Mouse (Mus musculus): ENCODE measurements at regions not wholly inside any gene's neighbourhood (a gene's known extent, or its start where the extent isn't known, plus 50 kb on each side); places are given as distances from the start of the nearest gene placed in this dataset.

DNA sequence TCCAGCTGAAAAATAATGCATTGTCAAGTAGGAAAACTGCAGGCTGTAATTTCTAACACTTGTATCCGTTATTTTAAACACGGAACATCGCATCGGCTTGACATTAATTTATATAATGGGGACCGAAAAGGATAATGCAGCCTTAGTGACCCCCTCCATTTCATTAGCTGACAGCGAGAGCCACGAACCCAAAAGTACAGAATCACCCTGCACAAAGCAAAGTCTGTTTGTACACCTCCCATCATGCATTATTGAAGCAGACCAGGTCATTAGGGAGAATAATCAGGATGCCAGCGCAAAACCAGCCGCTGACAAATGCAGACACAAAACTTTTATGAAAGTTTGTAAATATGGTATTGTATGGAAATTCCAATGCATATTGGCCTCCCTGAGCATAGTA lies 406.8 kb downstream of the Tshz3 start:
- no peaks in the 10 kb centered on the region for H3K36me3 ChIP-seq (ENCODE audit: control insufficient read depth, insufficient read depth, low read length, poor library complexity, severe bottlenecking)
- no peaks in the 10 kb centered on the region for H3K4me1 ChIP-seq (ENCODE audit: control insufficient read depth in 2 of 2, insufficient read depth in 2 of 2, low read length in 2 of 2, poor library complexity in 1 of 2)
- H3K27ac ChIP-seq (ENCODE audit: insufficient read depth, low read depth, low read length, poor library complexity, severe bottlenecking): no peak overlapping the region
- no peak overlapping the region for H3K9ac ChIP-seq (ENCODE audit: insufficient read depth, low read depth, low read length, poor library complexity, severe bottlenecking)
- H3K9me3 ChIP-seq (ENCODE audit: control insufficient read depth, insufficient read depth, low read depth, low read length): no peaks in the 10 kb centered on the region
- H3K4me3 ChIP-seq (ENCODE audit: insufficient read depth in 1 of 2, low read depth in 1 of 2, low read length in 2 of 2, poor library complexity in 1 of 2, severe bottlenecking in 1 of 2): no peak overlapping the region
- in situ Hi-C loops (cut with MboI; ENCODE audit: low sequenced_read_pairs in 2 of 2, unreplicated experiment in 2 of 2): no loop called here
- no peak for TF ChIP-seq CHD2 (IDR thresholded peaks at IDR 0.05; ENCODE audit: low read depth, low read length)
- no peak for TF ChIP-seq ZNF384 (IDR thresholded peaks at IDR 0.05; ENCODE audit: low read depth, low read length)
- TF ChIP-seq ZC3H11A (IDR thresholded peaks at IDR 0.05; ENCODE audit: borderline replicate concordance, low read depth, low read length): no peak
- TF ChIP-seq HCFC1 (IDR thresholded peaks at IDR 0.05; ENCODE audit: borderline replicate concordance, insufficient read depth, low read length): no peak
- TF ChIP-seq MAFK (IDR thresholded peaks at IDR 0.05; ENCODE audit: insufficient read depth, low read depth, low read length): no peak
- no peak for DNase-seq (ENCODE audit: low read depth, low spot score)

DNA sequence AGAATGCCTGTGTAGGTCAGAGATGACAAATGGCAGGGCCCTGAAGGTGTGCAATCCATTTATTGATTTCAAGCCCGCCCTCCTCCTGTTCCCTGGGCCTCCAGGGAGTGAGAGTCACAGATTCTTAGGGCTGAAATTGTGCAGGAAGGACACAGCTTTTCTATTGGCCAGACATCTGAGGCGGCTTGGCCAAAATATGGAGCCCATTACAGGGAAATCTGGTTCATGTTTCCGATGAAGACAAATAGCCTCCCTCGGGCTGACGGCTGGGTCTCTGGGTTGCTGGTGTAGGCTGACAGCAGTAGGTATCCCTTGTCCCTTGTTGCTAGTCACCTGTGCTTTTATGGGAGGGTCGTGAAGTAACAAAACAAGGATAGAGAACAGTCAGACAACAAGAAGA lies 413.2 kb downstream of the Tshz3 start:
- Histone ChIP-seq H3K4me1 (ENCODE audit: control insufficient read depth in 2 of 2, insufficient read depth in 2 of 2, low read length in 2 of 2, poor library complexity in 1 of 2) (no peaks in the 10 kb centered on the region), H3K4me3 (ENCODE audit: insufficient read depth in 1 of 2, low read depth in 1 of 2, low read length in 2 of 2, poor library complexity in 1 of 2, severe bottlenecking in 1 of 2) (no peak overlapping the region), H3K9me3 (ENCODE audit: control insufficient read depth, insufficient read depth, low read depth, low read length) (no peaks in the 10 kb centered on the region), H3K27ac (ENCODE audit: insufficient read depth, low read depth, low read length, poor library complexity, severe bottlenecking) (no peak overlapping the region), H3K9ac (ENCODE audit: insufficient read depth, low read depth, low read length, poor library complexity, severe bottlenecking) (no peak overlapping the region), H3K36me3 (ENCODE audit: control insufficient read depth, insufficient read depth, low read length, poor library complexity, severe bottlenecking) (no peaks in the 10 kb centered on the region)
- in situ Hi-C loops (cut with MboI; ENCODE audit: low sequenced_read_pairs in 2 of 2, unreplicated experiment in 2 of 2): no loop called here
- no peak for TF ChIP-seq ZNF384 (IDR thresholded peaks at IDR 0.05; ENCODE audit: low read depth, low read length)
- TF ChIP-seq CHD2 (IDR thresholded peaks at IDR 0.05; ENCODE audit: low read depth, low read length): no peak
- no peak for TF ChIP-seq ZC3H11A (IDR thresholded peaks at IDR 0.05; ENCODE audit: borderline replicate concordance, low read depth, low read length)
- TF ChIP-seq HCFC1 (IDR thresholded peaks at IDR 0.05; ENCODE audit: borderline replicate concordance, insufficient read depth, low read length): no peak
- TF ChIP-seq MAFK (IDR thresholded peaks at IDR 0.05; ENCODE audit: insufficient read depth, low read depth, low read length): no peak
- no peak for DNase-seq (ENCODE audit: low read depth, low spot score)

DNA sequence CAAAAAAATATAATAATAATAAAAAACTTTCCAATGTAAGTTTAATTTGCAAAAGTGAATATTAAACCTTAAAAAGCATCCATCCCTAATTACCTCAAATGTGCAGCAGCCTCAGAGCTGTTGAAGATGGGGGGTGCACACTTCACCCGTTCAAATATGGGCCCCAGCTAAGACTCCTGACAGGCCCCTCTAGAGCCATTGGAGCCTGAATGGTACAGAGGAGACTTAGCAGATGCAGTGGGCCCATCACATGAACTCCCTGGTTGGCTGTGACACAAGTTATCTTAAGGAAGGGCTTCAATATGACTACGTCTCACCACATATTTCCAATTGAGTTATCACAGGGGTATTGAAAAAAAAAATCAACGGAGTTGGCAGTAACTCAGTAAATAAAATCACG lies 422.9 kb downstream of the Tshz3 start:
- TF ChIP-seq HCFC1 (IDR thresholded peaks at IDR 0.05; ENCODE audit: borderline replicate concordance, insufficient read depth, low read length) (no peak), ZC3H11A (IDR thresholded peaks at IDR 0.05; ENCODE audit: borderline replicate concordance, low read depth, low read length) (no peak)
- no peak for DNase-seq (ENCODE audit: low read depth, low spot score)
- H3K9me3 ChIP-seq (ENCODE audit: control insufficient read depth, insufficient read depth, low read depth, low read length): no peaks in the 10 kb centered on the region
- H3K36me3 ChIP-seq (ENCODE audit: control insufficient read depth, insufficient read depth, low read length, poor library complexity, severe bottlenecking): no peaks in the 10 kb centered on the region
- no peaks in the 10 kb centered on the region for H3K4me1 ChIP-seq (ENCODE audit: control insufficient read depth in 2 of 2, insufficient read depth in 2 of 2, low read length in 2 of 2, poor library complexity in 1 of 2)
- no peak overlapping the region for H3K4me3 ChIP-seq (ENCODE audit: insufficient read depth in 1 of 2, low read depth in 1 of 2, low read length in 2 of 2, poor library complexity in 1 of 2, severe bottlenecking in 1 of 2)
- H3K9ac ChIP-seq (ENCODE audit: insufficient read depth, low read depth, low read length, poor library complexity, severe bottlenecking): no peak overlapping the region
- in situ Hi-C loops (cut with MboI; ENCODE audit: low sequenced_read_pairs in 2 of 2, unreplicated experiment in 2 of 2): no loop called here
- no peak overlapping the region for H3K27ac ChIP-seq (ENCODE audit: insufficient read depth, low read depth, low read length, poor library complexity, severe bottlenecking)

DNA sequence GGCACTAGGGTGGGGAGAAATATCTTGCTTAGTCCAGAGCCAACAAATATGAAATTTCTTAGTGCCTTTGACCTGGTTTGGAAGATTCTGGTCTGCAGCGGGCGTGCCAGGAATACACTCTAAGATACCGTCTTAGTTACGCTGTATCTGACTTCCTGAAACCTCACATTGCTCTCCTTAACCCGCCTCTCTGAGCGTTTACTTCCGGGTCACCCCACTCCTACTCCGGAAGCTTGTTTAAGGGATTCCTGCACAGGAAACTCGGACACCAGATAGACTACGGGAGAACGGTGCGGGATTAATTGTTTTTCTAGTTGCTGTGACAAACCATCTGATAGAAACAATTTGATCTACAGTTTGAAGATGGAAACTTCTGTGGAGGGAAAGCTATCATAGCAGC lies 442.3 kb downstream of the Tshz3 start:
- in situ Hi-C loops (cut with MboI; ENCODE audit: low sequenced_read_pairs in 2 of 2, unreplicated experiment in 2 of 2): no loop called here
- H3K9ac ChIP-seq (ENCODE audit: insufficient read depth, low read depth, low read length, poor library complexity, severe bottlenecking): no peak overlapping the region
- DNase-seq (ENCODE audit: low read depth, low spot score): no peak
- no peak for TF ChIP-seq ZNF384 (IDR thresholded peaks at IDR 0.05; ENCODE audit: low read depth, low read length)
- TF ChIP-seq CHD2 (IDR thresholded peaks at IDR 0.05; ENCODE audit: low read depth, low read length): no peak
- TF ChIP-seq MAFK (IDR thresholded peaks at IDR 0.05; ENCODE audit: insufficient read depth, low read depth, low read length): no peak
- TF ChIP-seq HCFC1 (IDR thresholded peaks at IDR 0.05; ENCODE audit: borderline replicate concordance, insufficient read depth, low read length): no peak
- TF ChIP-seq ZC3H11A (IDR thresholded peaks at IDR 0.05; ENCODE audit: borderline replicate concordance, low read depth, low read length): no peak
- H3K4me1 ChIP-seq (ENCODE audit: control insufficient read depth in 2 of 2, insufficient read depth in 2 of 2, low read length in 2 of 2, poor library complexity in 1 of 2): no peaks in the 10 kb centered on the region
- no peak overlapping the region for H3K4me3 ChIP-seq (ENCODE audit: insufficient read depth in 1 of 2, low read depth in 1 of 2, low read length in 2 of 2, poor library complexity in 1 of 2, severe bottlenecking in 1 of 2)
- H3K27ac ChIP-seq (ENCODE audit: insufficient read depth, low read depth, low read length, poor library complexity, severe bottlenecking): no peak overlapping the region
- no peaks in the 10 kb centered on the region for H3K9me3 ChIP-seq (ENCODE audit: control insufficient read depth, insufficient read depth, low read depth, low read length)
- H3K36me3 ChIP-seq (ENCODE audit: control insufficient read depth, insufficient read depth, low read length, poor library complexity, severe bottlenecking): no peaks in the 10 kb centered on the region

DNA sequence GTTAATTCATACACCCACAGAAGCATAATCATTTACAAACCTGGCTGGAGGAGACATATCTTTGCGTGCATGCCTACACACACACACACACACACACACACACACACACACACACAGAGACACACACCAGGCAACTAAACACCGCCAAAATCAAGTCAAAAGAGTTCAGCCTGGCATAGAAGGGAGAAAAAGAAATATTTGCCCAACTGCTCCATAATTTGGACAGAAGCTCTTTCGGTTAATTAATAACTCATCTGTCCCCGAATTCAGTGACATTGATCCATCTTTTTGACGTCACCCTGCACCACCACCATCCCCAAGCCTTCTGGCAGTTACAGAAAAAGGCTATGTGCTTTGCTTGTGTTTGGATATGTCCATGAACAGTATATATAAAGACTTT lies 444.9 kb downstream of the Tshz3 start:
- H3K27ac ChIP-seq (ENCODE audit: insufficient read depth, low read depth, low read length, poor library complexity, severe bottlenecking): no peak overlapping the region
- TF ChIP-seq HCFC1 (IDR thresholded peaks at IDR 0.05; ENCODE audit: borderline replicate concordance, insufficient read depth, low read length) (no peak), MAFK (IDR thresholded peaks at IDR 0.05; ENCODE audit: insufficient read depth, low read depth, low read length) (no peak), ZNF384 (IDR thresholded peaks at IDR 0.05; ENCODE audit: low read depth, low read length) (no peak), CHD2 (IDR thresholded peaks at IDR 0.05; ENCODE audit: low read depth, low read length) (no peak), ZC3H11A (IDR thresholded peaks at IDR 0.05; ENCODE audit: borderline replicate concordance, low read depth, low read length) (no peak)
- DNase-seq (ENCODE audit: low read depth, low spot score): no peak
- H3K4me1 ChIP-seq (ENCODE audit: control insufficient read depth in 2 of 2, insufficient read depth in 2 of 2, low read length in 2 of 2, poor library complexity in 1 of 2): no peaks in the 10 kb centered on the region
- no peaks in the 10 kb centered on the region for H3K9me3 ChIP-seq (ENCODE audit: control insufficient read depth, insufficient read depth, low read depth, low read length)
- no peaks in the 10 kb centered on the region for H3K36me3 ChIP-seq (ENCODE audit: control insufficient read depth, insufficient read depth, low read length, poor library complexity, severe bottlenecking)
- H3K4me3 ChIP-seq (ENCODE audit: insufficient read depth in 1 of 2, low read depth in 1 of 2, low read length in 2 of 2, poor library complexity in 1 of 2, severe bottlenecking in 1 of 2): no peak overlapping the region
- in situ Hi-C loops (cut with MboI; ENCODE audit: low sequenced_read_pairs in 2 of 2, unreplicated experiment in 2 of 2): no loop called here
- H3K9ac ChIP-seq (ENCODE audit: insufficient read depth, low read depth, low read length, poor library complexity, severe bottlenecking): no peak overlapping the region
